Mouse (Mus musculus) G1E (cell line): ENCODE measurements around the gene Ubox5.

Experiments used
- CTCF ChIP-seq: IDR thresholded peaks from 2 replicates; pipeline ENCODE4 v1.5.1; 2012; ENCODE audit warnings: low read depth, low read length, inconsistent platforms, mixed read lengths
- GATA1 ChIP-seq: IDR thresholded peaks from 2 replicates; pipeline ENCODE4 v1.6.1; 2012; ENCODE audit warnings: borderline replicate concordance, low read length, inconsistent platforms, mixed read lengths
- TAL1 ChIP-seq: conservative IDR thresholded peaks from 2 replicates; pipeline ENCODE4 v1.6.1; 2012; ENCODE audit warnings: low read depth, low read length, inconsistent platforms, mixed read lengths

GRCm38 (mm10) chr2:130578148-130578547, 51.7 kb downstream of the Ubox5 start:
- TF ChIP-seq GATA1 (no peak), CTCF (peak; percentile 46), TAL1 (no peak)
